Mouse (Mus musculus): ENCODE data around the gene Cntn1. TPM values are rescaled to one million over a fixed set of nuclear protein-coding genes. Genes with fewer than 3 reads are reported as not detected.

The Cntn1 gene
- polyA plus RNA-seq, 1 experiment, result 0.11 TPM

DNA sequence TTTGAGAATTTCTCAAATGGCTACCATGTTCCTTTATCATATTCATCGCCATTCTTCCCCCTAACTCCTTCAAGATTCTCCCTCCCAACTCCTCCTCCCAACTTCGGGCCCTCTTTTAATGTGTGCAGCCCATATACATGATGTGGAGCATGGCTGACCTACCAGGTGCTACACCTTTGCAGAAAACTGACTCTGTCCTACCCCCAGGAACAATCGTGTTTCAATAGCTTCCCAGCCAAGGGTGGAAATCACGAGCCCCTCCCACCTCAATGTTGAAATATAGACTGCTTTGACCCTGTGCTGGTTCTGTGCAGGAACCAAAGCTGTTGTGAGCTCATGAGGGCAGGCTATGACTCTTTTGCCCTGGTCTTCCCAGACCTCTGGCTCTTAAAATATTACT is 236.7 kb downstream of the Cntn1 start:
- no peaks in the 10 kb centered on the region for H3K4me1 ChIP-seq (ENCODE audit: control insufficient read depth, insufficient read depth, insufficient read length, low read length)
- WGBS, result 71% methylated on average over 4 of the region's 4 CpGs
- no peak overlapping the region for H3K4me3 ChIP-seq (ENCODE audit: low read depth, low read length)
- H3K27me3 ChIP-seq (ENCODE audit: control insufficient read depth, insufficient read depth, low read length), result no peaks in the 10 kb centered on the region
- no peaks in the 10 kb centered on the region for H3K36me3 ChIP-seq (ENCODE audit: control insufficient read depth, insufficient read depth, low read length)
- TF ChIP-seq CTCF (IDR thresholded peaks at IDR 0.05; ENCODE audit: extremely low read depth, insufficient read length, insufficient replicate concordance, low read depth, low read length) (no peak), POLR2A (IDR thresholded peaks at IDR 0.05; ENCODE audit: low read depth, low read length) (no peak)
- H3K27ac ChIP-seq (ENCODE audit: insufficient read depth, low read depth, low read length), result no peak overlapping the region

GRCm38 (mm10) chr15:92296479-92296878 is 245.5 kb downstream of the Cntn1 start:
- Histone ChIP-seq H3K36me3 (ENCODE audit: control insufficient read depth, insufficient read depth, low read length) (no peaks in the 10 kb centered on the region), H3K27me3 (ENCODE audit: control insufficient read depth, insufficient read depth, low read length) (no peaks in the 10 kb centered on the region)

GRCm38 (mm10) chr15:92302796-92303195 is 251.8 kb downstream of the Cntn1 start:
- 83% methylated on average over 6 of the region's 6 CpGs for WGBS
- H3K27ac ChIP-seq (ENCODE audit: insufficient read depth, low read depth, low read length), result no peak overlapping the region
- H3K4me3 ChIP-seq (ENCODE audit: low read depth, low read length), result no peak overlapping the region
- no peaks in the 10 kb centered on the region for H3K4me1 ChIP-seq (ENCODE audit: control insufficient read depth, insufficient read depth, insufficient read length, low read length)
- no peaks in the 10 kb centered on the region for H3K36me3 ChIP-seq (ENCODE audit: control insufficient read depth, insufficient read depth, low read length)
- no peaks in the 10 kb centered on the region for H3K27me3 ChIP-seq (ENCODE audit: control insufficient read depth, insufficient read depth, low read length)
- no peak for TF ChIP-seq CTCF (IDR thresholded peaks at IDR 0.05; ENCODE audit: extremely low read depth, insufficient read length, insufficient replicate concordance, low read depth, low read length)
- TF ChIP-seq POLR2A (IDR thresholded peaks at IDR 0.05; ENCODE audit: low read depth, low read length), result no peak

More at GRCm38 (mm10) chr15:92296479-92296878, 245.5 kb downstream of the Cntn1 start:
- 85% methylated on average over 3 of the region's 3 CpGs for WGBS
- no peak for TF ChIP-seq CTCF (IDR thresholded peaks at IDR 0.05; ENCODE audit: extremely low read depth, insufficient read length, insufficient replicate concordance, low read depth, low read length)
- TF ChIP-seq POLR2A (IDR thresholded peaks at IDR 0.05; ENCODE audit: low read depth, low read length), result no peak
- no peak overlapping the region for H3K4me3 ChIP-seq (ENCODE audit: low read depth, low read length)
- no peak overlapping the region for H3K27ac ChIP-seq (ENCODE audit: insufficient read depth, low read depth, low read length)
- no peaks in the 10 kb centered on the region for H3K4me1 ChIP-seq (ENCODE audit: control insufficient read depth, insufficient read depth, insufficient read length, low read length)

DNA sequence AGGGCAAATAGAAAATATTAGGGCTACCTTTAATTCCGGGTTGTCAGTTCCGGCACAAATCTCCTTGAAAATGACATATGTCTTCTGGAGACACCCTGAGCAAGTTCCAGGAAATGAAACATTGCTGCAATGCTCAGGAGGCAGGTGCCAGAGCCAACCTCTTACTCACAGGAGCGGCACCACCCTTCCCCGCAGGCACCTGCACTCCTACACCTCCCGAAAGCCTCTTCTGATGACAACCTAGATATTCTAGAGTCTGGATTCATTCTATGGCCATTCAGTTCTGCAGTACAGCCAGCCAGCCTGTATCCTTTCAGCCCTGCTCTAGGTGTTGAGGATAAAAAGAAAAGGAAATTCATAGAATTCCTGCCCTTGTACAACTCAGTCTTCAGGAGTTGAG is 253.3 kb downstream of the Cntn1 start:
- 43% methylated on average over 5 of the region's 5 CpGs for WGBS
- no peaks in the 10 kb centered on the region for H3K27me3 ChIP-seq (ENCODE audit: control insufficient read depth, insufficient read depth, low read length)
- no peak overlapping the region for H3K4me3 ChIP-seq (ENCODE audit: low read depth, low read length)
- no peaks in the 10 kb centered on the region for H3K4me1 ChIP-seq (ENCODE audit: control insufficient read depth, insufficient read depth, insufficient read length, low read length)
- no peaks in the 10 kb centered on the region for H3K36me3 ChIP-seq (ENCODE audit: control insufficient read depth, insufficient read depth, low read length)
- TF ChIP-seq CTCF (IDR thresholded peaks at IDR 0.05; ENCODE audit: extremely low read depth, insufficient read length, insufficient replicate concordance, low read depth, low read length) (no peak), POLR2A (IDR thresholded peaks at IDR 0.05; ENCODE audit: low read depth, low read length) (no peak)
- no peak overlapping the region for H3K27ac ChIP-seq (ENCODE audit: insufficient read depth, low read depth, low read length)

- Histone ChIP-seq H3K4me3 (ENCODE audit: low read depth, low read length) (no peak overlapping the region), H3K27ac (ENCODE audit: insufficient read depth, low read depth, low read length) (no peak overlapping the region), H3K4me1 (ENCODE audit: control insufficient read depth, insufficient read depth, insufficient read length, low read length) (no peaks in the 10 kb centered on the region), H3K36me3 (ENCODE audit: control insufficient read depth, insufficient read depth, low read length) (no peaks in the 10 kb centered on the region), H3K27me3 (ENCODE audit: control insufficient read depth, insufficient read depth, low read length) (no peaks in the 10 kb centered on the region)
- WGBS, result 81% methylated on average over 6 of the region's 6 CpGs
- no peak for TF ChIP-seq POLR2A (IDR thresholded peaks at IDR 0.05; ENCODE audit: low read depth, low read length)
- TF ChIP-seq CTCF (IDR thresholded peaks at IDR 0.05; ENCODE audit: extremely low read depth, insufficient read length, insufficient replicate concordance, low read depth, low read length), result no peak
These were observed 271.0 kb downstream of the Cntn1 start for GRCm38 (mm10) chr15:92321959-92322358.

GRCm38 (mm10) chr15:92327111-92327510 is 276.1 kb downstream of the Cntn1 start:
- TF ChIP-seq CTCF (IDR thresholded peaks at IDR 0.05; ENCODE audit: extremely low read depth, insufficient read length, insufficient replicate concordance, low read depth, low read length) (no peak), POLR2A (IDR thresholded peaks at IDR 0.05; ENCODE audit: low read depth, low read length) (no peak)
- Histone ChIP-seq H3K27me3 (ENCODE audit: control insufficient read depth, insufficient read depth, low read length) (no peaks in the 10 kb centered on the region), H3K4me3 (ENCODE audit: low read depth, low read length) (no peak overlapping the region), H3K4me1 (ENCODE audit: control insufficient read depth, insufficient read depth, insufficient read length, low read length) (no peaks in the 10 kb centered on the region), H3K36me3 (ENCODE audit: control insufficient read depth, insufficient read depth, low read length) (no peaks in the 10 kb centered on the region), H3K27ac (ENCODE audit: insufficient read depth, low read depth, low read length) (no peak overlapping the region)
- WGBS, result 70% methylated on average over 7 of the region's 7 CpGs

DNA sequence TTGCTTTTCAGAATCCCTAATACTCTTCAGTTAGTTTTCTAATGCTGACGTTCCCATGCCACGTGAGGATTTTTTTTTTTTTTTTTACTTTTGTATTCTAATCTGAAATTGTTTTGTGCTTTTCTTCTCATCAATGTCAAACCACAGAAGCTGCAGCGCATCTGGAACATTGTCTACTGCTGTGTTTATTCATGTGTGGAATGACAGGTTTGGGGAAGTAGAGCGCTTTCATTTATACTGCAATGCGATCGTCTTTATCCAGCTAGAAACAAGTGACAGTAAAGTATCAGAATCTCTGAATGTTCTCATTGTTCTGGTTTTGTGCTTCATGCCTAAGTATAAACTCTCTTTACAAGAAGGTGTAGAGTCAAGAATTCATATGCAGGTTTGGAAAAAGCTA is 289.3 kb downstream of the Cntn1 start:
- WGBS, result 86% methylated on average over 6 of the region's 6 CpGs

DNA sequence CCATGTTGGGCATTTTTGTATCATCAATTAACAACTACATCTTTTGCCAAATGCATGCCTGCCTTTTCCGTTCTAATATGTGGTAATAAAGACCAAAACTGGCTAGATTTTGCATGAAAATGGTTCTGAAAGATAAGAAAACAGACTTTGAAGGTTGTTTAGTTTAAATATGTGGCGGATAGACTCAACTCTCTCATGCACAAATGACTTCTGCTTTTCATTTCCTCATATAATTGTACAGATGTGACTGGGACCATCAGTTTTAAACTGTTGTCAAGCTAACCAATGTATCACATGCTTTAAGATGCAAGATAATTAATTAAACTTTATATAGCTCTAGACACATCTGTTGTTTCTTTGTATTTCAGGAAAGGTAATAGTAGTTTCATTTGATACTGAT is 290.5 kb downstream of the Cntn1 start:
- no peak overlapping the region for H3K27ac ChIP-seq (ENCODE audit: insufficient read depth, low read depth, low read length)
- TF ChIP-seq POLR2A (IDR thresholded peaks at IDR 0.05; ENCODE audit: low read depth, low read length) (no peak), CTCF (IDR thresholded peaks at IDR 0.05; ENCODE audit: extremely low read depth, insufficient read length, insufficient replicate concordance, low read depth, low read length) (no peak)
- H3K4me3 ChIP-seq (ENCODE audit: low read depth, low read length), result no peak overlapping the region
- 66% methylated on average over 2 of the region's 2 CpGs for WGBS
- H3K4me1 ChIP-seq (ENCODE audit: control insufficient read depth, insufficient read depth, insufficient read length, low read length), result no peaks in the 10 kb centered on the region
- no peaks in the 10 kb centered on the region for H3K27me3 ChIP-seq (ENCODE audit: control insufficient read depth, insufficient read depth, low read length)
- H3K36me3 ChIP-seq (ENCODE audit: control insufficient read depth, insufficient read depth, low read length), result no peaks in the 10 kb centered on the region

More for the DNA sequence above, 289.3 kb downstream of the Cntn1 start:
- Histone ChIP-seq H3K27me3 (ENCODE audit: control insufficient read depth, insufficient read depth, low read length) (no peaks in the 10 kb centered on the region), H3K4me3 (ENCODE audit: low read depth, low read length) (no peak overlapping the region), H3K36me3 (ENCODE audit: control insufficient read depth, insufficient read depth, low read length) (no peaks in the 10 kb centered on the region), H3K27ac (ENCODE audit: insufficient read depth, low read depth, low read length) (no peak overlapping the region), H3K4me1 (ENCODE audit: control insufficient read depth, insufficient read depth, insufficient read length, low read length) (no peaks in the 10 kb centered on the region)
- TF ChIP-seq POLR2A (IDR thresholded peaks at IDR 0.05; ENCODE audit: low read depth, low read length) (no peak), CTCF (IDR thresholded peaks at IDR 0.05; ENCODE audit: extremely low read depth, insufficient read length, insufficient replicate concordance, low read depth, low read length) (no peak)

Measured in small intestine, adult 2 months (tissue).